In genomic region chr16:51138575-51138974, GRCm38 (mm10) we compare ENCODE assay signal across 14 mouse cellular contexts.
"Had no signal": no experiment of that assay in that cellular context is flagged by ENCODE, and none has a peak within 500 bp of the region (broad histone marks: within the 10 kb centered on the region; RNA-seq: fewer than 3 reads in every experiment).

No protein-coding gene starts in this region.

- H3K9me3 ChIP-seq: midbrain, embryonic 10.5 days; midbrain, embryonic 12.5 days; neural tube, embryonic 12.5 days; stomach, embryonic 15.5 days had no signal

- H3K4me1 ChIP-seq: midbrain, embryonic 10.5 days; midbrain, embryonic 12.5 days; neural tube, embryonic 12.5 days; stomach, embryonic 15.5 days had no signal

- H3K4me2 ChIP-seq: lung, embryonic 14.5 days; midbrain, embryonic 12.5 days; neural tube, embryonic 12.5 days; stomach, embryonic 15.5 days had no signal

- H3K4me3 ChIP-seq: midbrain, embryonic 10.5 days; midbrain, embryonic 12.5 days; neural tube, embryonic 12.5 days; stomach, embryonic 15.5 days had no signal

- H3K36me3 ChIP-seq: midbrain, embryonic 10.5 days; midbrain, embryonic 12.5 days; neural tube, embryonic 12.5 days; stomach, embryonic 15.5 days had no signal

- H3K27me3 ChIP-seq: midbrain, embryonic 12.5 days; neural tube, embryonic 12.5 days; stomach, embryonic 15.5 days had no signal

- H3K9ac ChIP-seq: lung, embryonic 14.5 days; midbrain, embryonic 12.5 days; neural tube, embryonic 12.5 days; stomach, embryonic 15.5 days had no signal

- DNase-seq: lung, adult 18-20 months; lung, embryonic 14.5 days; lung, postnatal 10 days; lung, postnatal 4 days; right cerebral cortex, postnatal 14 days; thymus, adult 2 months; thymus, postnatal 25 days; thymus, postnatal 4 days had no signal

- H3K27ac ChIP-seq: midbrain, embryonic 10.5 days; midbrain, embryonic 12.5 days; neural tube, embryonic 12.5 days; stomach, embryonic 15.5 days; stomach, postnatal 0 days had no signal

- ATAC-seq: midbrain, embryonic 16.5 days had no signal
